Mouse (Mus musculus) v-Abl transformed pro-B cells (cell line): Measurements from ENCODE around the gene Hsd17b6.
"Not testable (repeated sequence)": the region's sequence is repeated elsewhere in the genome, so short reads cannot be mapped to it uniquely, and the experiment has no call there.

ENCODE experiments used
- in situ Hi-C, 2 experiments: fragments of 400-800 bp; cut with MboI; formaldehyde crosslinking; loops; one replicate each; pipeline ENCODE4 v1.15.1; 2025; ENCODE audit not compliant: unreplicated experiment in 2 of 2

Gene Hsd17b6

DNA sequence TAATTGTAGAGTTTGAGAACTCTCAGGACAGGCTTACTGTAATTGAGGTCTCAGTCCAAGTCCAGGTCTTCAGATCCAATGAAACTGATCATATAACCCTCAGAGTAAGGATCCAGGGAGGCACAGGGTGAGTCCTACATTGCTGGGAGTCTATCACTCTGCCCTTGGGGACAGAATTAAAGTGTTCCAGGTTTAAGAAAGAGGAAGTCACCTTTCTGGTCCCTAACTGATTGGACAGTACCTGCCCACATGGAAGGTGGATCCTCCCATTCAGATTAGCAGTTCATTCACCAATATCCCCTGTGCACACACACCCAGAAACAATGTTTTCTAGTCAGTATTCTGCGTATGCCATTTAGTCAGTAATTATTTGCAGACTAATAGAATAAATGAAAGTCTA, at the start of gene Hsd17b6:
Hsd17b6 (minus strand) TSS at position 166 of the 400 bp plus-strand sequence.
- in situ Hi-C loops, result loop anchor here (5.0 to 10.0 kb wide), 4 partner anchors 50 to 440 kb away; no protein-coding TSS in a partner anchor

DNA sequence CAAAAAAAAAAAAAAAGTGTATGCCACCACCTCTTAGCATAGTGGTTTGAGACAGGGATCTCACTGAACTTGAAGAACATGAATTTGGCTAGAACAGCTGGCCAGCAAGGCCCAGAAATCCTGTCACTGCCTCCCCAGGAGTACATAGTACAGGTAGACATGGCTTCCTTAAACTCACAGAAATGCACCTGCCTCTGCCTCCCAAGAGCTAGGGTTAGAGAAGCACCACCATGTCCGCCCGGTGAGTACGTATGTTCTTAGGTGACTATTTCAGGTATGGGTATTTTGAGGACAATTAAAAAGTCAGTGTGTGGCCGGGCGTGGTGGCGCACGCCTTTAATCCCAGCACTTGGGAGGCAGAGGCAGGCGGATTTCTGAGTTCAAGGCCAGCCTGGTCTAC, 45.6 kb upstream of the Hsd17b6 start:
- in situ Hi-C loops, result no loop called here

DNA sequence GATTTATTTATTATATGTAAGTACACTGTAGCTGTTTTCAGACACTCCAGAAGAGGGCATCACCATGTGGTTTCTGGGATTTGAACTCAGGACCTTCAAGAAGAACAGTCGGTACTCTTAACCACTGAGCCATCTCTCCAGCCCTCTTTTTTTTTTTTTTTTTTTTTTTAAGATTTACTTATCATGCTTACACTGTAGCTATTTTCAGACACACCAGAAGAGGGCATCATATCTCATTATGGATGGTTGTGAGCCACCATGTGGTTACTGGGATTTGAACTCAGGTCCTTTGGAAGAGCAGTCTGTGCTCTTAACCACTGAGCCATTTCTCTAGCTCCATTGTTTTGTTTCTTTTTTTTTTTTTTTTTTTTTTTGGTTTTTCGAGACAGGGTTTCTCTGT, 44.7 kb upstream of the Hsd17b6 start:
- in situ Hi-C loops, result not testable (repeated sequence)

DNA sequence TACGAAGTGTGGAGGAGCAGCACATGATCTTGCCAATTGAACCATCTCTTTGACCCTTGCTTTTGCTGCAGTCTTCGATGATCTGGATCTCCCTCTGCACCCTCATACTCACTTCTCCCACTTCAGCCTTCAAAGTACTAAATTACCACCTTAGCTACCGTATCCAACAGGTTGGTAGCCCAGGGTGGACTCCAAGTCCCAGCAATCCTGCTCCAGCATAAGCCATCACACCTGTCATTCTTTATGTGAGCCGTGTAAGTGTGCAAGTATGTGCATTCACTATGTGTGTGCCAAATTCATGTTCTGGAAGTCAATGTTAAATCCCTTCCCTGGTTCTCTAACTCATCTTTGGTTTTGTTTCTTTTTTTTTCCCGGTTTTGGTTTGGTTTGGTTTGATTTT, 44.2 kb upstream of the Hsd17b6 start:
- in situ Hi-C loops, result no loop called here

DNA sequence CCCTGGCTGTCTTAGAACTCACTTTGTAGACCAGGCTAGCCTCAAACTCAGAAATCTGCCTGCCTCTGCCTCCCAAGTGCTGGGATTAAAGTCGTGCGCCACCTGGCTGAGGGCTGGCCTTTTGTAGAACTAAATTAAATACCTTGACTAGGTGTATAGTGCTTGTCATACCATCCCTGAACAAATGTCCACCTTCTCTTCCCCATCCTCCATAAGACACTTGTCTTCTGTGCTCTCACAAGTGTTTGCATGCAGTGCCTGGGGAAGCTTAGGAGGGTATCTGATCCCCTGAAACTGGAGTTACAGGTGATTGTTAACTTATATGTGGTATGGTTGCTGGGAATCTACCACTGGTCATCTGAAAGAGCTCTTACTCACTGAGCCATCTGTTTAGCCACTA, 42.9 kb upstream of the Hsd17b6 start:
- in situ Hi-C loops, result no loop called here

DNA sequence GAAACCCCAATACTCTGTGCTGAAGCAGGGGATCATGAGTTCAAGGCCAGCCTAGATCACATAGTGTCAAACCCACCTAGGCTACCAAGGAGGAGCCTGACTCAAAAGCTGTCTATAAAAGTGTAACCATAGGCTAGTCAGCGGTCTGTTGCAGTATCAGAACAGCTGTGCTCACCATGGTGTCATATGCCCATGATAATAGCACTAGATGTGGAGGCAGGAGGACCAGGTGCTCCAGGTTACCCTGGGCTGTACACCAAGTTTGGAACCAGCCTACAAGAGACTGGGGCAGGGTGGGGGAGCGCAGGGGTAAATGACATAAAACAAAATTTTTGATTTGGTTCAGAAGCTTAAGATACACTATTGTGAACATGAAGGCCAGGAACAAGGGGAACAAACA, 42.3 kb upstream of the Hsd17b6 start:
- in situ Hi-C loops, result no loop called here

DNA sequence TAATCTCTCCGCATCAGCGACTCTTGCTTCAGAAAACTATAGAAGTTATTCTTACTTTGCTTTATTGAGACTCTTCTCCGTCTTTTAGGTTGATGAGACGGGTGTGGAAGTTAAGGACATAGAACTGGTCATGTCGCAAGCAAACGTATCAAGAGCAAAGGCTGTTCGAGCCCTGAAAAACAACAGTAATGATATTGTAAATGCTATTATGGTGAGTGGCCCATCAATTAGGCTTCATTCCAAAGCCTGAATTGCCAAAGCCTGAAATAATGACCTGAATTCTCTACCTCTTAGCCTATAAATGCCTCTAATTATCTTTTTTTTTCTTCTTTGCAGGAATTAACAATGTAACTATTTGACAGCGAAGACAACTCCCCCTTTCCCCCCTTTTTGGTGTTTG, 40.7 kb upstream of the Hsd17b6 start:
- in situ Hi-C loops, result no loop called here

DNA sequence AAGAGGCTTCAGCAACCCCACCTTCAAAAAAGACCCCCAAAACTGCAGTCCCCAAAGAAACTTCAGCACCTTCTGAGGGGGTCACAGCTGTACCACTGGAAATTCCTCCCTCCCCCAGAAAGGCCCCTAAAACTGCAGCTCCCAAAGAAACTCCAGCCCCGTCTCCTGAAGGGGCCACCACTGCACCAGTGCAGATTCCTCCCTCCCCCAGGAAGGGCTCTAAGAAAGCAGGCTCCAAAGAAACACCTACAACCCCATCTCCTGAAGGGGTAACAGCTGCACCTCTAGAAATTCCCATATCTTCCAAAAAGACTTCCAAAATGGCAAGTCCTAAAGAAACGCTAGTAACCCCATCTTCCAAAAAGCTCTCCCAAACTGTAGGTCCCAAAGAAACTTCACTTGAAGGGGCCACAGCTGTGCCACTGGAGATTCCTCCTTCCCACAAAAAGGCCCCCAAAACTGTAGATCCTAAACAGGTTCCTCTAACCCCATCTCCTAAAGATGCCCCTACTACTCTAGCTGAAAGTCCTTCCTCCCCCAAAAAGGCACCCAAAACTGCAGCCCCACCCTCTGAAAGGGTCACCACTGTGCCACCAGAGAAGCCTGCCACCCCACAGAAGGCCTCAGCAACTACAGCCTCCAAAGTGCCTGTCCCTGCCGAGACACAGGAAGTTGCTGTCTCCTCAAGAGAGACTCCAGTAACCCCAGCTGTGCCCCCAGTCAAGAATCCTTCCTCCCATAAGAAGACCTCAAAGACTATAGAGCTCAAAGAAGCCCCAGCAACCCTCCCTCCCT, 35.8 kb upstream of the Hsd17b6 start:
- in situ Hi-C loops, result no loop called here

DNA sequence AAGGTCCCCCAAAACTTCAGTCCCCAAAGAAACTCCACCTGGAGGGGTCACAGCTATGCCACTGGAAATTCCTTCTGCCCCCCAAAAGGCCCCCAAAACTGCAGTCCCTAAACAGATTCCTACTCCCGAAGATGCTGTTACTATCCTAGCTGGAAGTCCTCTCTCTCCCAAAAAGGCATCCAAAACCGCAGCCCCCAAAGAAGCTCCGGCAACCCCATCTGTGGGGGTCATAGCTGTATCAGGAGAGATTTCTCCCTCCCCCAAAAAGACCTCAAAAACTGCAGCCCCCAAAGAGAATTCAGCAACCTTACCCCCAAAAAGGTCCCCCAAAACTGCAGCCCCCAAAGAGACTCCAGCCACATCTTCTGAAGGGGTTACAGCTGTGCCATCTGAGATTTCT, 35.1 kb upstream of the Hsd17b6 start:
- in situ Hi-C loops, result no loop called here

DNA sequence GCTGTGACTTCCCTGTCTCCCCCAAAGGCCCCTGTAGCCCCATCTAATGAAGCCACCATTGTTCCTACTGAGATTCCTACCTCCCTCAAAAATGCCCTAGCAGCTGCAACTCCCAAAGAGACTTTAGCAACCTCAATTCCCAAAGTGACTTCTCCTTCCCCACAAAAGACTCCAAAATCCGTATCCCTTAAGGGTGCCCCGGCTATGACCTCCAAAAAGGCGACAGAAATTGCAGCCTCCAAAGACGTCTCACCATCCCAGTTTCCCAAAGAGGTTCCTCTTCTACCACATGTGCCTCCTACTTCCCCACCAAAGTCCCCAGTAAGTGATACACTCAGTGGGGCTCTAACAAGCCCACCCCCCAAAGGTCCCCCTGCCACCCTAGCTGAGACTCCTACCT, 34.2 kb upstream of the Hsd17b6 start:
- in situ Hi-C loops, result no loop called here

DNA sequence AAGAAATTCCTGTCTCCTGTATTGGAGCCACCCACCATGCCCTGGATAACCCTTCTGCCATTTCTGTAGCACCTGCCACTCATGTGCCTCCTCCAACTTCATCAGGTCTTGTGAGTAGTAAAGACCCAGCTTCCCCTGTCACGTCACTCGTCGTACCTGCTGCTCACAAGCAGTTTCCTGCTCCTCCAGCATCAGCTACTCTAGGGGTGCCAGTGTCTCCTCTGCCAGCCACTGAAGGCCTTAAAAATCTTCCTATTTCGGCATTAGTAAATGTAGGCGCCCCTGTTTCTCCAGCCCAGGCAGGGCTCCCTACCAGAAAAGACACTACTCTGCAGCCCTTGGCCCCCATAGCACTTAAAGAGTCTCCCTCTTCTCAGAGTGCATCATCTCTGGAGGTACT, 32.9 kb upstream of the Hsd17b6 start:
- in situ Hi-C loops, result no loop called here

DNA sequence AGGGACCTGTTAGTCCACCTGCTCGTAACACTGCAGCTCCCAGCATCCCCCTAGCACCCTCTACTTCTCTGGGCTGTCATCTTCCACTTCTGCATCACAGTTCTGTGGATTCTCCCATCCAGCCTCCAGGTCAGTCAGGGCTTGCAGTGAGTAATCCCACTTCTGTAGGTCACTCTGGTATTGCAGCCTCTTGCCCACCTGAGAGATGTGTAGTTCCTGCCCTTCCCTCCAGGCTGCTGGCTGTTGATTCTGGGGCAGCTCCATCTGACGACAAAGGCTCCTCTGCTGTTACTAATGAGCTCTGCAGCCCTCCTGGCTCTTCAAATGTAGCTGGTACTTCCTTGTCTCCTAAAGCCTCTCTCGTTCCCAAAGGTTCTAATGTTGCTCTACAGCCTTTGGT, 32.4 kb upstream of the Hsd17b6 start:
- in situ Hi-C loops, result no loop called here

DNA sequence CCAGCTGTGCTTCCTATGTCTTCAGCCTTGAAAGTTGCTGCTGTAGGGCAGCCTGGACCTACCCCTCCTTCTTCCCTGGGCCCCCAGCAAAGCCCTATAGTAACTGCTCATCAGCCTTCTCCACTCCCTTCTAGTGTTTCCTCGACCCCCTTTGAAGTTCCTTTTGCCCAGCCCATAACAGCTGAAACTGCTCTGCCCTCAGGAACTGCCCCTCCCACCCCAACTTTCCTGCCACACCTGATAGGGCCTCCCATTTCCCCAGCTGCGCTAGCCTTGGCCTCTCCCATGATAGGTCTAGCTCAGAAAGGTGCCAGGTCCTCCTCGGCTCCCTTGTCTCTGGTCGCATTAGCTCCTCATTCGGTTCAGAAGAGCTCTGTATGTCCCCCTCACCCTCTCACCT, 31.8 kb upstream of the Hsd17b6 start:
- in situ Hi-C loops, result no loop called here

DNA sequence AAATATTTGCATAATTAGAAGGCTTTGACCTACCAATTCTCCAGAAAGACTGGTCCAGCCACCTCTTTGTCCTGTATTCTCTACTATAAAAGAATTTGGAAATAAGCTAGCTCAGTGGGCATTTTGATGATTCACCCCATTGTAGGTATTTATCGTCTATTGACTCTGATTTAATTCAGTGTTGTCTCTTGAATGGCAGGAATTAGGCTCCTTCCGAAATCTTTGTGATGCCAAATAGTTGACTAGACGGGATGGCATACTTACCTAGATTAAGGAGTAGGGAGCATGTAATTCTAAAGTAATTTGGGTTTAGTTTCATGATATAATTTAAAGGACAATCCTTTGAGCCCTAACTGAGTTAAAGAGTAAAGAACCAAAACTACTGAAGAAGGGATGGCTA, 30.5 kb upstream of the Hsd17b6 start:
- in situ Hi-C loops, result no loop called here

DNA sequence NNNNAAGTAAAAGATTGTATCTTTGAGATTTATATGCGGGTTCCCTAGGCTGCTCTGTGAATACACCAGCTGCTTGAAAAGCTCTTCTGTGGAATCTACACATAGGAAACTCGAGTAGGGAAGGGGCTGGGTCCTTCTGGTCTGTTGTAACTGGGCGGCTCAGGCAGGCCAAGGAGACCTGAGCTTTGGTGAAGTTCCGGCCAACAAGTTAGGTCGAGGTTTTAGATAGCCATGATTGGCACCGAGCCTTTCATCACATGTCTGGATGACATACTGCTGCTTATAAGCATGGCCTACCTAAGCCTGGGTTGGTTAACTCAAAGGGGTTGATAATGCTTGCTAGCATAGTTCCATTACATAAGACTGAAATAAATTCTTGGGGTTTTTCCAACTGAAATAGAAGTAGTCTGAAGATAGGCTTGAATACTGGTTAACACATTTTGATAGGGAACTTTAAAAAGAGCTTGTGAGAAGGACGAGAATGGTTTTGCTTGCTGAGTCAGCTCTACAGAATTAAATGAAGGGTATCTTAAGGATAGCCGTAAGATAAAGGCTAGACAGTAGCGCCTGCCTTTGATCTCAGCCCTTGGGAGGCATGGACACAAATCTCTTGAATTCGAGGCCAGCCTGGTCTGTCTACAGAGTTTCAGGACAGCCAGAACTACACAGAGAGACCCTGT, 29.5 kb upstream of the Hsd17b6 start:
- in situ Hi-C loops, result no loop called here

DNA sequence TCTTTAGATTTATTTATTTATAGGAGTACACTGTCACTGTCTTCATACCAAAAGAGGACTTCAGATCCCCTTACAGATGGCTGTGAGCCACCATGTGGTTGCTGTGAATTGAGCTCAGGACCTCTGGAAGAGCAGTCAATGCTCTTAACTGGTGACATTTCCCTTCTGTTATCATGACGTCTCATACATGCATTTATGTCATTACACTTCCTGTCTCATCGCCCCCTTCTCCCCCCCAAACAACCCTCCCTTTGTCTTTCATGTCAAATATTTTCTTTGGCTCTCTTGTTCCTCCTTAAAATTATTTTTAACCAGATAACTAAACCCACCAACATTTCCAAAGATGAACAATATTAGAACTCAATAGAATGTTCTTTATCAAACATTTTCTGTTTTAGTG, 23.4 kb upstream of the Hsd17b6 start:
- in situ Hi-C loops, result no loop called here

DNA sequence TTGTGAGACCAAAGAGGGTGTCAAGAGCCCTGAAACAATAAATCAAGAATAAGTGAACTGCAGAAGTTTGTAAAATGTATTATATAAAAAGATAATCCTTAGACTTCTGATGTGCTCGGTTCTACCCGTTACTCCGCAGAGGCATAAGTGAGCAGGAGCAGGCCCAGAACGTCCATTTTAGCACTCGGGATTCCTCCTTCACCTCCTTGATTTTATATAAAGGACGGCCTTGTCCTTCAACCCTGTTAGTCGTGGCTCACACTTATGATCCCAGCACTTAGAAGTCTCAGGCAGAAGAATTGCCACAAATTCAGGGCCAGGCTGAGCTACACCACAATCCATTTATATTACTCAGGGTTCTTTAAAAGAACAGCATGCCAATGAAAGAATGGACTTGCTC, 22.5 kb upstream of the Hsd17b6 start:
- in situ Hi-C loops, result loop anchor here (5.0 to 10.0 kb wide), 2 partner anchors 42 to 45 kb away; no protein-coding TSS in a partner anchor

DNA sequence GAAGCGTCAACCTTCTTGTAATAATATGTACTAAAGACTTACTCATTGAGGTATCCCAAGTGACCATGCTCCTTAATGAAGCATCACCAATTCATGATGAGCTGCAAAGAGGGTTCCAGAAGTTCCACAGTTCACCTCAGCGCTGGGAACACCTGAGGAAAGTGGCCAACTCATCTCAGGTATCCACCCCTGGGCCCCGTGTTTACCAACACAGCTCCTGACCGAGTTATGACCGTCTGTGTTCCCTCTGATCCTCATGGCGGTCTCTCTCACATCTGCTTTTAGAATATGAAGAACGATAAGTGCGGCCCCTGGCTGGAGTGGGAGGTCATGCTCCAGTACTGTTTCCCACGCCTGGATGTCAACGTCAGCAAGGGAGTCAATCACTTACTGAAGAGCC, 16.1 kb upstream of the Hsd17b6 start:
- in situ Hi-C loops, result loop anchor here in 1 of 2 experiments (10.0 kb wide), 1 partner anchor 51 kb away; no protein-coding TSS in a partner anchor

DNA sequence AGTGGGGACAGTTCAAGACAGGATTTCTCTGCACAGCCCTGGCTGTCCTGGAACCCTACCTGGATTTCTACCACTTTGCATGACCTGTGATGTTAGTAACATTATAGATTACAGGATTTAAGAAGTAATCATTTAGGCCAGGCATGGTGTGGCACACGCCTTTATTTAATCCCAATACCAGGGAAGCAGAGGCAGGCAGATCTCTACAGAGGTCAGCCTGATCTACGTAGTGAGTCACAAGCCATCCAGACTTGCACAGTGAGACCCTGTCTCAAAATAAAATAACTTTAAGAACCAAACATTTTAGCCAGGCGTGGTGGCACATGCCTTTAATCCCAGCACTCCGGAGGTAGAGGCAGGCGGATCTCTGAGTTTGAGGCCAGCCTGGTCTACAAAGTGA, 14.8 kb upstream of the Hsd17b6 start:
- in situ Hi-C loops, result loop anchor here in 1 of 2 experiments (10.0 kb wide), 1 partner anchor 53 kb away; no protein-coding TSS in a partner anchor

DNA sequence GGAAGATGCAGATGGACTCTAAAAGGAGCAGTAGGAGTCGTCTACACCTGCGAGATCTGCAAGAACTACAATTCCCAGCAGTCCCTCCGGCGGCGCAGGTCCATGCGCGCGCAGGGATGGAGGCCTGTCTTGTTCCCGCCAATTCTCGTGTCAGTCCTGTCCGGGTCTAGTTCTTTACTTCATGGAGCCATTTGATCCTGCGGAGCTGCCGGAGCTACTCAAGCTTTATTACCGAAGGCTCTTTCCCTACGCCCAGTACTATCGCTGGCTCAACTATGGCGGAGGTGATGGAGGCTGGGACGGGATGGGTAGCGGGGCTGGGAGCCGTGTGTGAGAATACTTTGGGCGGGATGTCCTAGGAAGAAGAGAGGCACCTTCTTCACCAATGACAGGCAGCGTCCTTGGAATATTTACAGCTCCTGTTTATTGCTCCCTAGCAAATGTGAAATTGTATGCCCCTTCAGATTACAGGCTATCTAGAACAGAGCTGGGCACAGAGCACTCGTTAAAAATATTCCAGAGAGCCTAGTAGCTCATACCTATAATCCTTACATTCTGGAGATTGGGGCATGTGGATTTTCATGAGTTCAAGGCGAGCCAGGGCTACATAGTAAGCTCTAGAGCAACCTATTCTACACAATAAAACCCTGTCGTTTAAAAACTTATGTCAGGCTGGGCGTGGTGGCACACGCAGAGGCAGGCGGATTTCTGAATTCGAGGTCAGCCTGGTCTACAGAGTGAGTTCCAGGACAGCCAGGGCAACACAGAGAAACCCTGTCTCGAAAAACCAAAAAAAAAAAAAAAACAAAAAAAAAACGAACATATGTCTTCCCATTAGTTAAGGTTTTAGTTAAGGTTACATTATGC, 7.9 kb upstream of the Hsd17b6 start, which contains the start of gene Prim1:
Prim1 (plus strand) TSS at position 101 of the 867 bp plus-strand sequence.
- in situ Hi-C loops, result no loop called here

DNA sequence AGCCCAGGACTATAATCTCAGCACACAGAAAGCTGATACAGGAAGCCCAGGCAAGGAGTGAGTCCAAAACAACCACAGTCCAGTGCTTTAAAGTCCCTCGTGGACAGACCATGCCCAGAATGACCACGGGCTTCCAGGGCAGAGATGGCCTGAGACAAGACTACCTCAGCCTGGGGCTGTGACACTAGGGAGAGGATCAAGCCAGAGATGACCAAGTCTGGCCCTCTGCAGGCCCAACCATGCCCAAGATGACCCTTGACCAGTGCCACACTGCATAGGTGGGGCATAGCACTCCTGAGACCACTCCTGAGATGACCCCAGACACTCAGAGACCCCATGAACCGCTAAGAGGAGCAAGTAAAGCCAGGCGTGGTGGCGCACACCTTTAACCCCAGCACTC, 2.3 kb upstream of the Hsd17b6 start:
- in situ Hi-C loops, result loop anchor here (5.0 to 10.0 kb wide), 4 partner anchors 52 to 442 kb away; no protein-coding TSS in a partner anchor
